Comparison of ENCODE assay signal across 8 mouse cellular contexts in genomic region chr13:37826281-37826993, GRCm38 (mm10). TPM values are rescaled to one million over a fixed set of nuclear protein-coding genes. Genes with fewer than 3 reads are reported as not detected.
DNase-seq lines count a peak whose midpoint lies in the region; ATAC-seq lines count a peak whose summit lies in the region.

No protein-coding gene starts in this region.

- no peaks in the 10 kb centered on the region for H3K9me3 ChIP-seq in hindbrain, embryonic 16.5 days (ENCODE audit: control insufficient read depth, low read length)

- peaks cover 16% of the 10 kb centered on the region for H3K27me3 ChIP-seq in hindbrain, embryonic 16.5 days (replicated peaks; ENCODE audit: control insufficient read depth, insufficient read depth, low read length)

- peak overlapping the region; percentile 62 for H3K4me3 ChIP-seq in hindbrain, embryonic 16.5 days (ENCODE audit: low read length)

- peak; percentile 72 for DNase-seq in R1 (ENCODE audit: low read depth, low spot score)
- peak; percentile 33 to 59 for DNase-seq in cerebellum, postnatal 25 days
- peak; percentile 59 for DNase-seq in gastrocnemius, adult 18-20 months (ENCODE audit: low spot score)
- peak; percentile 51 for DNase-seq in left cerebral cortex, postnatal 4 days
- peak; percentile 72 for DNase-seq in mesoderm, embryonic 11.5 days (ENCODE audit: low read depth, low spot score)
- peak; percentile 34 to 41 for DNase-seq in right cerebral cortex, postnatal 36 days (ENCODE audit: low spot score in 2 of 2)

- under 1% methylated on average over 59 of the region's 65 CpGs for WGBS in hindbrain, embryonic 16.5 days

- peak overlapping the region; percentile 89 for H3K4me2 ChIP-seq in hindbrain, embryonic 16.5 days (ENCODE audit: low read length)

- peak overlapping the region; percentile 75 for H3K27ac ChIP-seq in hindbrain, embryonic 16.5 days (ENCODE audit: low read depth, low read length)

- peak overlapping the region; percentile 70 for H3K9ac ChIP-seq in hindbrain, embryonic 16.5 days (ENCODE audit: low read depth, low read length)

- peaks cover 29% of the 10 kb centered on the region for H3K4me1 ChIP-seq in hindbrain, embryonic 16.5 days (ENCODE audit: control insufficient read depth, insufficient read depth, low read depth, low read length)

- intact Hi-C loops in left cerebral cortex, postnatal 4 days (cut with DNase I) = no loop called here

- ATAC-seq in hindbrain, embryonic 16.5 days = peak; percentile 73
- no peak for ATAC-seq in activated CD4-positive, CD25-positive, alpha-beta regulatory T cell, adult 4 months

- no peaks in the 10 kb centered on the region for H3K36me3 ChIP-seq in hindbrain, embryonic 16.5 days (ENCODE audit: control insufficient read depth, insufficient read depth, low read length)

RNA-seq across cellular contexts. Expression of gene Rreb1, which starts 48.2 kb away (rescaled TPM):
- 10 to 100 TPM; 25.9 to 32.7 TPM for total RNA-seq in gastrocnemius, adult 18-20 months (2021)
- polyA plus RNA-seq in hindbrain, embryonic 16.5 days (2015; fragmentation: Nextera tagmentation; extraction: Ambion mirVana) = 2.0 and 3.9 TPM in 2 replicates
- 10 to 100 TPM in 1 of 2 experiments, 1 to 10 TPM in 1; 9.8 to 12.2 TPM for total RNA-seq in left cerebral cortex, postnatal 4 days (2021)
- polyA plus RNA-seq in activated CD4-positive, CD25-positive, alpha-beta regulatory T cell, adult 4 months (2017; shearing (Covaris generic)) = 1 to 10 TPM; 3.0 to 4.9 TPM
